Mouse (Mus musculus): ENCODE results near the gene Tbk1. TPM values are rescaled to one million over a fixed set of nuclear protein-coding genes. Genes with fewer than 3 reads are reported as not detected.
A peak's percentile ranks its signal among the peaks of the same experiment; 100 is the strongest.

The Tbk1 gene
- polyA plus RNA-seq, 1 experiment = 0.18 TPM

- Histone ChIP-seq H3K36me3 (ENCODE audit: control insufficient read depth) (peaks cover 99% of the 10 kb centered on the region), H3K4me3 (replicated peaks) (no peak overlapping the region), H3K27me3 (ENCODE audit: control insufficient read depth) (no peaks in the 10 kb centered on the region), H3K4me1 (ENCODE audit: control insufficient read depth) (peaks cover 2% of the 10 kb centered on the region), H3K9me3 (ENCODE audit: control insufficient read depth, low read length) (peaks cover 12% of the 10 kb centered on the region)
- no peak for TF ChIP-seq TAL1 (IDR thresholded peaks at IDR 0.05; ENCODE audit: low read length)
- no peak for TF ChIP-seq GATA1 (IDR thresholded peaks at IDR 0.05; ENCODE audit: low read length)
These were observed 17.0 kb upstream of the Tbk1 start for GRCm38 (mm10) chr10:121603556-121603955.

- Histone ChIP-seq H3K4me1 (ENCODE audit: control insufficient read depth) (peaks cover 2% of the 10 kb centered on the region), H3K27me3 (ENCODE audit: control insufficient read depth) (no peaks in the 10 kb centered on the region), H3K4me3 (replicated peaks) (no peak overlapping the region), H3K9me3 (ENCODE audit: control insufficient read depth, low read length) (peaks cover 12% of the 10 kb centered on the region), H3K36me3 (ENCODE audit: control insufficient read depth) (peaks cover 99% of the 10 kb centered on the region)
- no peak for TF ChIP-seq GATA1 (IDR thresholded peaks at IDR 0.05; ENCODE audit: low read length)
- no peak for TF ChIP-seq TAL1 (IDR thresholded peaks at IDR 0.05; ENCODE audit: low read length)
These were observed 14.7 kb upstream of the Tbk1 start for GRCm38 (mm10) chr10:121601272-121601671.

GRCm38 (mm10) chr10:121596580-121596979 lies 10.0 kb upstream of the Tbk1 start:
- Histone ChIP-seq H3K27me3 (ENCODE audit: control insufficient read depth) (no peaks in the 10 kb centered on the region), H3K36me3 (ENCODE audit: control insufficient read depth) (peaks cover 92% of the 10 kb centered on the region), H3K4me3 (replicated peaks) (no peak overlapping the region), H3K9me3 (ENCODE audit: control insufficient read depth, low read length) (no peaks in the 10 kb centered on the region), H3K4me1 (ENCODE audit: control insufficient read depth) (no peaks in the 10 kb centered on the region)
- no peak for TF ChIP-seq GATA1 (IDR thresholded peaks at IDR 0.05; ENCODE audit: low read length)
- TF ChIP-seq TAL1 (IDR thresholded peaks at IDR 0.05; ENCODE audit: low read length) = no peak

- no peaks in the 10 kb centered on the region for H3K27me3 ChIP-seq (ENCODE audit: control insufficient read depth)
- H3K4me3 ChIP-seq (replicated peaks) = no peak overlapping the region
- H3K9me3 ChIP-seq (ENCODE audit: control insufficient read depth, low read length) = no peaks in the 10 kb centered on the region
- peaks cover 58% of the 10 kb centered on the region for H3K36me3 ChIP-seq (ENCODE audit: control insufficient read depth)
- TF ChIP-seq GATA1 (IDR thresholded peaks at IDR 0.05; ENCODE audit: low read length) (no peak), TAL1 (IDR thresholded peaks at IDR 0.05; ENCODE audit: low read length) (no peak)
- H3K4me1 ChIP-seq (ENCODE audit: control insufficient read depth) = peaks cover 12% of the 10 kb centered on the region
These were observed 4.5 kb upstream of the Tbk1 start for GRCm38 (mm10) chr10:121591106-121591505.

GRCm38 (mm10) chr10:121587371-121587840 lies 819 bp upstream of the Tbk1 start:
- H3K4me3 ChIP-seq (replicated peaks) = peak overlapping the region; percentile 95
- H3K27me3 ChIP-seq (ENCODE audit: control insufficient read depth) = no peaks in the 10 kb centered on the region
- H3K4me1 ChIP-seq (ENCODE audit: control insufficient read depth) = peaks cover 26% of the 10 kb centered on the region
- H3K9me3 ChIP-seq (ENCODE audit: control insufficient read depth, low read length) = no peaks in the 10 kb centered on the region
- H3K36me3 ChIP-seq (ENCODE audit: control insufficient read depth) = peaks cover 48% of the 10 kb centered on the region
- TF ChIP-seq GATA1 (IDR thresholded peaks at IDR 0.05; ENCODE audit: low read length) = no peak
- no peak for TF ChIP-seq TAL1 (IDR thresholded peaks at IDR 0.05; ENCODE audit: low read length)

- peaks cover 47% of the 10 kb centered on the region for H3K36me3 ChIP-seq (ENCODE audit: control insufficient read depth)
- H3K4me3 ChIP-seq (replicated peaks) = peak overlapping the region; percentile 95
- no peaks in the 10 kb centered on the region for H3K9me3 ChIP-seq (ENCODE audit: control insufficient read depth, low read length)
- H3K27me3 ChIP-seq (ENCODE audit: control insufficient read depth) = no peaks in the 10 kb centered on the region
- TF ChIP-seq GATA1 (IDR thresholded peaks at IDR 0.05; ENCODE audit: low read length) (no peak), TAL1 (IDR thresholded peaks at IDR 0.05; ENCODE audit: low read length) (no peak)
- peaks cover 31% of the 10 kb centered on the region for H3K4me1 ChIP-seq (ENCODE audit: control insufficient read depth)
These were observed 570 bp downstream of the Tbk1 start for GRCm38 (mm10) chr10:121585791-121586642.

GRCm38 (mm10) chr10:121585056-121585790 lies 1.4 kb downstream of the Tbk1 start:
- H3K9me3 ChIP-seq (ENCODE audit: control insufficient read depth, low read length) = peaks cover 4% of the 10 kb centered on the region
- peak overlapping the region; percentile 95 for H3K4me3 ChIP-seq (replicated peaks)
- H3K4me1 ChIP-seq (ENCODE audit: control insufficient read depth) = peaks cover 31% of the 10 kb centered on the region
- H3K36me3 ChIP-seq (ENCODE audit: control insufficient read depth) = peaks cover 50% of the 10 kb centered on the region
- TF ChIP-seq TAL1 (IDR thresholded peaks at IDR 0.05; ENCODE audit: low read length) = no peak
- no peak for TF ChIP-seq GATA1 (IDR thresholded peaks at IDR 0.05; ENCODE audit: low read length)
- no peaks in the 10 kb centered on the region for H3K27me3 ChIP-seq (ENCODE audit: control insufficient read depth)

- no peak for TF ChIP-seq GATA1 (IDR thresholded peaks at IDR 0.05; ENCODE audit: low read length)
- no peak for TF ChIP-seq TAL1 (IDR thresholded peaks at IDR 0.05; ENCODE audit: low read length)
- Histone ChIP-seq H3K9me3 (ENCODE audit: control insufficient read depth, low read length) (peaks cover 6% of the 10 kb centered on the region), H3K4me3 (replicated peaks) (no peak overlapping the region), H3K36me3 (ENCODE audit: control insufficient read depth) (peaks cover 49% of the 10 kb centered on the region), H3K27me3 (ENCODE audit: control insufficient read depth) (no peaks in the 10 kb centered on the region), H3K4me1 (ENCODE audit: control insufficient read depth) (peaks cover 31% of the 10 kb centered on the region)
These were observed 2.6 kb downstream of the Tbk1 start for GRCm38 (mm10) chr10:121584033-121584432.

- TF ChIP-seq TAL1 (IDR thresholded peaks at IDR 0.05; ENCODE audit: low read length) (no peak), GATA1 (IDR thresholded peaks at IDR 0.05; ENCODE audit: low read length) (no peak)
- Histone ChIP-seq H3K4me1 (ENCODE audit: control insufficient read depth) (peaks cover 31% of the 10 kb centered on the region), H3K27me3 (ENCODE audit: control insufficient read depth) (no peaks in the 10 kb centered on the region), H3K9me3 (ENCODE audit: control insufficient read depth, low read length) (peaks cover 6% of the 10 kb centered on the region), H3K36me3 (ENCODE audit: control insufficient read depth) (peaks cover 52% of the 10 kb centered on the region), H3K4me3 (replicated peaks) (no peak overlapping the region)
These were observed 3.6 kb downstream of the Tbk1 start for GRCm38 (mm10) chr10:121583016-121583415.
